Mouse (Mus musculus) embryonic fibroblast, embryonic 13.5 days (primary cell): ENCODE data around the gene Gm12830.

Source experiments
- CTCF ChIP-seq: IDR thresholded peaks from 2 replicates; pipeline ENCODE4 v1.5.1; 2011; ENCODE audit warnings: mild to moderate bottlenecking, control low read depth, low read length, moderate library complexity, borderline replicate concordance; ENCODE audit not compliant: insufficient read depth
- POLR2A ChIP-seq: IDR thresholded peaks from 2 replicates; pipeline ENCODE4 v1.6.1; 2011; ENCODE audit warnings: low read depth, mild to moderate bottlenecking, control low read depth, low read length, moderate library complexity

DNA sequence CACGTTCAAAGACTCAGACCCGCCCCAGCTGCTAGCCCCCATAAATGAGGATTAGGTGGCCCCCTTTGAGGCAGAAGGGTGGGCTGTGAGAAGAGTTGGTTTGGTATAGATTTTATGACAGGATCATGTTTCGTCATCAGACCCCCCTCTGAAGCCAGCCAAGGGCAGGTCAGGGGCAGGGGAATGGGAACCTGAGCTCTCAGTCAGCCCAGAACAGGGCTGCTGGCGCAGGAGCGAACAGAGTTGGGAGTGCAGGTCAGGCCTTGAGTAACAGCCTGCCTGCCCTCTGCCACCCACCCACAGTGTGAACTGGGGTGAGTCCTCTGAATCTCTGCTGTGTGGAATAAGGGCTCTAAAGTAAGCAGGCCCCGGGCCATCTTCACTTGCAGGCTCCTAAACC, 25.2 kb downstream of the Gm12830 start:
- TF ChIP-seq CTCF (no peak), POLR2A (no peak)
